Mouse (Mus musculus): ENCODE data around the gene 5730596B20Rik. TPM values are rescaled to one million over a fixed set of nuclear protein-coding genes. Genes with fewer than 3 reads are reported as not detected.
A peak's percentile ranks its signal among the peaks of the same experiment; 100 is the strongest.

Gene 5730596B20Rik
- polyA plus RNA-seq, 1 experiment from 2014 or later, result 0.57 TPM

GRCm38 (mm10) chr6:52220003-52220864 is 42.9 kb downstream of the 5730596B20Rik start:
- Histone ChIP-seq H3K9ac (ENCODE audit: low read depth, low read length) (no peak overlapping the region), H3K36me3 (ENCODE audit: control insufficient read depth, insufficient read depth, low read length) (no peaks in the 10 kb centered on the region), H3K27me3 (ENCODE audit: control insufficient read depth, insufficient read depth, low read length) (peaks cover 100% of the 10 kb centered on the region), H3K4me2 (no peak overlapping the region), H3K27ac (ENCODE audit: low read depth, low read length) (no peak overlapping the region), H3K9me3 (replicated peaks; ENCODE audit: control insufficient read depth, low read length) (no peaks in the 10 kb centered on the region), H3K4me3 (ENCODE audit: low read depth, low read length) (no peak overlapping the region), H3K4me1 (ENCODE audit: control insufficient read depth, insufficient read depth, low read length) (0 out of 2 replicates have a peak, but pooled peaks cover 4% of the 10 kb centered on the region)
- 14% methylated on average over 32 of the region's 32 CpGs for WGBS (ENCODE audit: insufficient replicate concordance)
- no peak for ATAC-seq (replicated peaks; ENCODE audit: insufficient number of reproducible peaks, low FRiP score, low TSS enrichment)

DNA sequence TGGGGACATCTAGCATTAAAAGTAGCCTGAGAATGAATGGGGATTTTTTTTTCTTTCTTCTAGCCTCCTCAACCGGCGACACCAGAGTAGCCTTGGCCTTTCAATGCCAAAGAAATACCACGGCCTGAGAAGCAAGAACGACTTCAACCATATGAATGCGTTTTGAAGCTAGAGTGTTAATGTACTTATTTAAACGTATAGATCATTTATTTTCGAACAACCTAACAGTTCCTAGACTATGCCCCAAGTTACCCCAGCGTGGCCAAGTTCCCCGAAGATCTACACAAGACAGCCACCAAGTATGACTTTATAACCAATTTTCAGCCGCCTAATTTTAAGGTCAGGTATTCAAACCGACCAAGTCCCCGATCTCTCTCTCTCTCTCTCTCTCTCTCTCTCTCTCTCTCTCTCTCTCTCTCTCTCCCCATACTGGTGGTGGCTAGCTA is 43.6 kb downstream of the 5730596B20Rik start:
- H3K4me3 ChIP-seq (ENCODE audit: low read depth, low read length), result peak overlapping the region; percentile 57
- peaks cover 7% of the 10 kb centered on the region; the same call in 1 of the 2 replicates for H3K4me1 ChIP-seq (ENCODE audit: control insufficient read depth, insufficient read depth, low read length)
- peak overlapping the region; percentile 89 for H3K4me2 ChIP-seq
- H3K9me3 ChIP-seq (replicated peaks; ENCODE audit: control insufficient read depth, low read length), result no peaks in the 10 kb centered on the region
- no peak overlapping the region for H3K27ac ChIP-seq (ENCODE audit: low read depth, low read length)
- no peaks in the 10 kb centered on the region for H3K36me3 ChIP-seq (ENCODE audit: control insufficient read depth, insufficient read depth, low read length)
- no peak overlapping the region for H3K9ac ChIP-seq (ENCODE audit: low read depth, low read length)
- peaks cover 100% of the 10 kb centered on the region for H3K27me3 ChIP-seq (ENCODE audit: control insufficient read depth, insufficient read depth, low read length)
- no peak for ATAC-seq (replicated peaks; ENCODE audit: insufficient number of reproducible peaks, low FRiP score, low TSS enrichment)
- 6% methylated on average over 12 of the region's 12 CpGs for WGBS (ENCODE audit: insufficient replicate concordance)

DNA sequence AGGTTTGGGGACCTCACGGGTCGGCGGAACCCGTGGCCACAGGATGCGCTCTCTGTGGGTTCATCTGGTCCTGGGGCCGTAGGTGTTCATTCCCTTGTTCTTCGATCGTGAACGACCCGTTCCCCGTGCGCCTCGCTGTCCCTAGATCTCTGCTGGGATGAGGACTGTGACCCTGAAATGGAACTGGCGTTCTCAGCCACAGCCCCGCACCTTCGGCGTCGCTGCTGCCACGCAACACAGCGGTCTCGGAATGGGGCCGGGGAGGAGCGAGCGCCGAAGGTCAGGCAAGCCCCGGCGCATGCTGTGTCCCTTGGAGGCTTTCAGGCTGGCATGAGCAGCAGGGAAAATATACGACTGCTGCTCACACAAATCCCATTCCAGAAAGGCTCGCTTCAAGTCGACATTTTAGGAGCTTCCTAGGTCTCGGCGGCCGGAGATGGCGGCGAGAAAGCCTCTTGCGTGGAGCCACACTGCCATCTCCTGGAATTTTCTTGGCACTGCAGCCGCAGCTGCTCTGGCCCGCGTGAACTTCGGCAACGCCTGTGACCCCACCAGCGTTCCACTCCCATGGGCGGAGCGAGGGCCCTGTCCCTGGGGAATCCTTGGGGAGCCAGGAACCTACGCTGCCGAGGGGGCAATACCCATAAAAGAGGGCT is 44.2 kb downstream of the 5730596B20Rik start, which contains the start of gene Hoxa7:
Gene Hoxa7, minus strand, starts transcription at position 518 of the 656 bp plus-strand sequence.
- Histone ChIP-seq H3K9ac (ENCODE audit: low read depth, low read length) (no peak within 1 kb of the TSS), H3K9me3 (replicated peaks; ENCODE audit: control insufficient read depth, low read length) (no peaks in the 10 kb centered on the region), H3K4me3 (ENCODE audit: low read depth, low read length) (peak within 1 kb of the TSS; percentile 57), H3K36me3 (ENCODE audit: control insufficient read depth, insufficient read depth, low read length) (no peaks in the 10 kb centered on the region), H3K4me1 (ENCODE audit: control insufficient read depth, insufficient read depth, low read length) (peaks cover 9% of the 10 kb centered on the region; the same call in 1 of the 2 replicates), H3K4me2 (peak within 1 kb of the TSS; percentile 89), H3K27ac (ENCODE audit: low read depth, low read length) (no peak within 1 kb of the TSS), H3K27me3 (ENCODE audit: control insufficient read depth, insufficient read depth, low read length) (peaks cover 100% of the 10 kb centered on the region)
- 2% methylated on average over 46 of the region's 46 CpGs for WGBS (ENCODE audit: insufficient replicate concordance)
- ATAC-seq (replicated peaks; ENCODE audit: insufficient number of reproducible peaks, low FRiP score, low TSS enrichment), result 0 out of 2 replicates have a peak, but pooled peaks have one; percentile 7

- Histone ChIP-seq H3K27me3 (ENCODE audit: control insufficient read depth, insufficient read depth, low read length) (peaks cover 100% of the 10 kb centered on the region), H3K4me1 (ENCODE audit: control insufficient read depth, insufficient read depth, low read length) (peaks cover 5% of the 10 kb centered on the region; the same call in 1 of the 2 replicates), H3K9me3 (replicated peaks; ENCODE audit: control insufficient read depth, low read length) (no peaks in the 10 kb centered on the region), H3K4me2 (peak overlapping the region; percentile 89), H3K9ac (ENCODE audit: low read depth, low read length) (no peak overlapping the region), H3K27ac (ENCODE audit: low read depth, low read length) (no peak overlapping the region), H3K36me3 (ENCODE audit: control insufficient read depth, insufficient read depth, low read length) (no peaks in the 10 kb centered on the region), H3K4me3 (ENCODE audit: low read depth, low read length) (peak overlapping the region; percentile 57)
- WGBS (ENCODE audit: insufficient replicate concordance), result 8% methylated on average over 21 of the region's 21 CpGs
- ATAC-seq (replicated peaks; ENCODE audit: insufficient number of reproducible peaks, low FRiP score, low TSS enrichment), result no peak
These were observed 44.8 kb downstream of the 5730596B20Rik start for GRCm38 (mm10) chr6:52221993-52222685.

DNA sequence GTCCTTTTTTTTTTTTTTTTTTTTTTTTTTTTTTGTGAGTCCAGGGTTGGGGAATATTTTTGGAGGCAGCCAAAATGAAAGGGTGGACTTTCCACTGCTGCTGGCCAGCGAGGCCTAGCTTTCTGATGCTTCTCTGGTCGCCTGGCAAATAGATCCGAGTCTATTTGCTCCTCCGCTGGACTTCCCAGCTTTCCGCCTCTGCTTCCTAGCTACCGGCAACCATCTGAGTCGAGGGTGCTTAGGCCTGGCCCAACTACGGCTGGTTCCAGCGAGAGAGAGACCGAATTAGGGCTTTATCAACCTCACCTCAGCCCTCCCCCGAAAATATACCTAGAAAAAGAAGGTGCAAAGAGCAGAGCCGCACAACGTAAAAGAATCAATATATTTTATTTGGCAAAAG is 45.4 kb downstream of the 5730596B20Rik start:
- no peaks in the 10 kb centered on the region for H3K36me3 ChIP-seq (ENCODE audit: control insufficient read depth, insufficient read depth, low read length)
- no peak for ATAC-seq (replicated peaks; ENCODE audit: insufficient number of reproducible peaks, low FRiP score, low TSS enrichment)
- 13% methylated on average over 13 of the region's 13 CpGs for WGBS (ENCODE audit: insufficient replicate concordance)
- peaks cover 100% of the 10 kb centered on the region for H3K27me3 ChIP-seq (ENCODE audit: control insufficient read depth, insufficient read depth, low read length)
- H3K4me3 ChIP-seq (ENCODE audit: low read depth, low read length), result no peak overlapping the region
- H3K27ac ChIP-seq (ENCODE audit: low read depth, low read length), result no peak overlapping the region
- no peak overlapping the region for H3K9ac ChIP-seq (ENCODE audit: low read depth, low read length)
- H3K9me3 ChIP-seq (replicated peaks; ENCODE audit: control insufficient read depth, low read length), result no peaks in the 10 kb centered on the region
- H3K4me1 ChIP-seq (ENCODE audit: control insufficient read depth, insufficient read depth, low read length), result peaks cover 5% of the 10 kb centered on the region; the same call in 1 of the 2 replicates
- H3K4me2 ChIP-seq, result no peak overlapping the region

DNA sequence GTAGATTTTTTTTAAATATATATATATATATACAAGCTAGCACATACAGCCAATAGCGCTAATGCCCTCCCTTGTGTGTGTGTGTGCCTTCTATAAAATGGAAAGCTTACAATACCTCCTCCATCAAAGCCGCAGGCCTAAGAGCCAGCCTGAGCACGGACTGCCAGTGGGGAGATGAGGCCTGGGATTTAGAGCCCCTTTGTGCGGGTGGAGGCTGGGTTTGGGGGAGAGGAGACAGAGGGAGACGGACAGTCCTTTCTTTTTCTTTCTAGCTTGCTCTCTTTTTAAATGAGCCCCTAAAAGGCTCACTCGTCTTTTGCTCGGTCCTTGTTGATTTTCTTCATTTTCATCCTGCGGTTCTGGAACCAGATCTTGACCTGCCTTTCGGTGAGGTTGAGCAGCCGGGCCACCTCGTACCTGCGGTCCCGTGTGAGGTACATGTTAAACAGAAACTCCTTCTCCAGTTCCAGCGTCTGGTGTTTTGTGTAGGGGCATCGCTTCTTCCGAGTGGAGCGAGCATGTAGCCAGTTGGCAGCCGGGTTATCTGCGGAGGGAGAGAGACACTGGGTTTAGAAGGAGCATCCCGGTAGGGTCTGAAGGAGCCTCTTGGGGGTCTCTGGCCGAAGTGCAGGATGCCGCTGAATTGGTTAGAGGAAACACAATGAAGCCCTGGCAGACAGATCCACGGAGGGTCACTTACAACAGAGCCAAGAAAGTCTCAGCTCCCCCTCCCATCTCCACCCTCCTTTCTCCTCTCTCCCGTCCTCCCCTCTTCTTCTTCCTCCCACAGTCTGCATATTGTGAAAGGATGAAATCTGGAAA is 46.9 kb downstream of the 5730596B20Rik start:
- Histone ChIP-seq H3K9me3 (replicated peaks; ENCODE audit: control insufficient read depth, low read length) (no peaks in the 10 kb centered on the region), H3K27ac (ENCODE audit: low read depth, low read length) (no peak overlapping the region), H3K27me3 (ENCODE audit: control insufficient read depth, insufficient read depth, low read length) (peaks cover 97% of the 10 kb centered on the region), H3K4me2 (no peak overlapping the region), H3K36me3 (ENCODE audit: control insufficient read depth, insufficient read depth, low read length) (no peaks in the 10 kb centered on the region), H3K4me1 (ENCODE audit: control insufficient read depth, insufficient read depth, low read length) (peaks cover 5% of the 10 kb centered on the region; the same call in 1 of the 2 replicates), H3K9ac (ENCODE audit: low read depth, low read length) (no peak overlapping the region), H3K4me3 (ENCODE audit: low read depth, low read length) (no peak overlapping the region)
- ATAC-seq (replicated peaks; ENCODE audit: insufficient number of reproducible peaks, low FRiP score, low TSS enrichment), result no peak
- 3% methylated on average over 24 of the region's 24 CpGs for whole genome bisulfite sequencing (ENCODE audit: insufficient replicate concordance)

- H3K9ac ChIP-seq (ENCODE audit: low read depth, low read length), result no peak overlapping the region
- peaks cover 97% of the 10 kb centered on the region for H3K27me3 ChIP-seq (ENCODE audit: control insufficient read depth, insufficient read depth, low read length)
- H3K9me3 ChIP-seq (replicated peaks; ENCODE audit: control insufficient read depth, low read length), result no peaks in the 10 kb centered on the region
- no peak overlapping the region for H3K4me3 ChIP-seq (ENCODE audit: low read depth, low read length)
- under 1% methylated on average over 35 of the region's 36 CpGs for WGBS (ENCODE audit: insufficient replicate concordance)
- H3K27ac ChIP-seq (ENCODE audit: low read depth, low read length), result no peak overlapping the region
- H3K36me3 ChIP-seq (ENCODE audit: control insufficient read depth, insufficient read depth, low read length), result no peaks in the 10 kb centered on the region
- H3K4me2 ChIP-seq, result no peak overlapping the region
- peaks cover 5% of the 10 kb centered on the region; the same call in 1 of the 2 replicates for H3K4me1 ChIP-seq (ENCODE audit: control insufficient read depth, insufficient read depth, low read length)
- no peak for ATAC-seq (replicated peaks; ENCODE audit: insufficient number of reproducible peaks, low FRiP score, low TSS enrichment)
These were observed 47.8 kb downstream of the 5730596B20Rik start for GRCm38 (mm10) chr6:52224895-52225611.
